Mouse (Mus musculus): Measurements from ENCODE around the gene Serpinc1.
A peak's percentile ranks its signal among the peaks of the same experiment; 100 is the strongest.
"Not testable (repeated sequence)": the region's sequence is repeated elsewhere in the genome, so short reads cannot be mapped to it uniquely, and the experiment has no call there.

Serpinc1 gene

DNA sequence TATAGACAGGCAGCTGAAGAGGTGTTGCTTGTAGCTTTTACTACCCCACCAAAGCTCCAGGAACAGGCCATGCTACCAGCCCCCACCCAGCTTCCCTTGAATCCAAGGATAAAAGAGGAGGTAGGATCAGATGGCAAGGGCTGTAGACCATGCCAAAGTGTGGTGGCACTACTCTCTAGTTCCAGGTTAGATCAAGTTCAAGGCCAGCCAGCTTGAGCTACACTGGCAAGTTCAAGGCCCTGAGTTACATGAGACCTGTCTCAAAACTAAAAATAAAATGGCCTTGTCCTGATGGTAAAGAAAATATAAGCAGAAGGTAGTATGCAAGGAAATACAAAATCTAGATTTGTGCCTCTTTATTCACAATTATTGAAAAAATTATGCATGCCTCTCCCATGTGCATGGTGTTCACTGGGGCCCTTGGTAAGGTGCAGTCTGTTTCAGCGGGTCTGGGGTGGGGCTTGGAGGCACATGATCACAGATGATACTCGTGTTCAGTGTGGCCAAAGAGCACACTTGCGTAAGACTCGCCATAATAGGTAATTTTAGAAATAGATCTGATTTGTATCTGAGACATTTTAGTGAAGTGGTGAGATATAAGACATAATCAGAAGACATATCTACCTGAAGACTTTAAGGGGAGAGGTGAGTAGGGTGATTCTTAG is at the start of gene Serpinc1:
Serpinc1 (plus strand) TSS at position 515 of the 665 bp plus-strand sequence.
- DNase-seq (ENCODE audit: low read depth, low spot score): no peak

DNA sequence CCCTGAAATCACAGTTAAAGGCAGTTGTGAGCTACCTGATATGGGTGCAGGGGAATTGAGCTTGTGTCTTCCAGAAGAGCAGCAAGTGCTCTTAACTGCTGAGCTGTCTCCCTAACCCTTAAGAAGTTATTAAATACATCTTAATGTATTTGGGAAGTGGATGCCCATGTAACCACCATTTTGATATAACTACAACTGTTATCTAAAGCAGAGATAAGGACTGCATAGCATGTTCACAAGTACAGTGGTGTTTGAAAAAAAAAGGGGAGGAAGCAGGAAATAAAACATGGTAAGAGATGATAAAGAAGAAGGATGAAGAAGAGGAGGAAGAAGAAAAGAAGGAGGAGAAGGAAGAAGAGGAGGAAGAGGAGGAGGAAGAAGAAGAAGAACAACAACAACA is 47.1 kb upstream of the Serpinc1 start:
- no peak for DNase-seq (ENCODE audit: low read depth, low spot score)

DNA sequence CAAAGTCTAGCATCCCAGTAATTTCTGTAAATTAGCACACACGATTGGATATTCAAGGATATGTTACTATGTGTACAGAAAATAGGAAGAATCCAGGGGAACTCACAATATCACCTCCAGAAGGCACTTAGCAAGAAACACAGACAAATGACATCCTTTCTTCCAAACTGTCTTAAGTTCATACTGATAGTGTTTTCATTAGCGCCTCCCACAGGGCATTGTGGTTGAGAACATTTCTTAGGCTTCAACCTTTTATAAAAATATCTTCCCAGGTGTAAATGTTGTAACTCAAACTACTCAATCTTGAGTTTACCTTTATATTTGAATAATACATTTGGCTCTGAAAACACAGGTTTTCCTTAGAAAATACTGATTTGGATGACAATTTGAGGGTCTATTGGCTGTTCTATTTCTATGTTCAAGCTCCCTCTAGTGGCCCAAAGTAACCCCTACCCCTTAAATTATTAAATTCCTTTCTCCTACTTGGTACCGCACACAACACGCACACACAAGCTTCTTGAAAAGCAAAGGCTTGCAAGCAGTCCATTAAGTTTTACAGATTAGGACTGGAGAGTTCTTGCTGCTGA is 44.4 kb upstream of the Serpinc1 start:
- DNase-seq (ENCODE audit: low read depth, low spot score): peak; percentile 17

DNA sequence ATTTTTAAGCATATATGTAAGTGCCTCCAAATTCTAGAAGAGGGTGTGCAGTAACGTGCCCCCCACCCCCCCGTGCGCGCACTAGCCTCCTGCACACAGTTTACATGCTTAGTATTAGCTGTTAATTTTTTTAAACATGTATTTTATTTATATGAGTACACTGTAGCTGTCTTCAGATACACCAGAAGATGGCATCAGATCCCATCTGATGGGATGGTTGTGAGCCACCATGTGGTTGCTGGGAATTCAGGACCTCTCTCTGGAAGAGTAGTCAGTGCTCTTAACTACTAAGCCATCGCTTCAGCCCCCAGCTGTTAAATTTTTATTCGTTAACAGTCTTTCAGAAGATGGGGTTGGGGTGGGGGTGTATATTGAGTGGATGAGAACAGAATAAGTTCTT is 42.8 kb upstream of the Serpinc1 start:
- DNase-seq (ENCODE audit: low read depth, low spot score): no peak

DNA sequence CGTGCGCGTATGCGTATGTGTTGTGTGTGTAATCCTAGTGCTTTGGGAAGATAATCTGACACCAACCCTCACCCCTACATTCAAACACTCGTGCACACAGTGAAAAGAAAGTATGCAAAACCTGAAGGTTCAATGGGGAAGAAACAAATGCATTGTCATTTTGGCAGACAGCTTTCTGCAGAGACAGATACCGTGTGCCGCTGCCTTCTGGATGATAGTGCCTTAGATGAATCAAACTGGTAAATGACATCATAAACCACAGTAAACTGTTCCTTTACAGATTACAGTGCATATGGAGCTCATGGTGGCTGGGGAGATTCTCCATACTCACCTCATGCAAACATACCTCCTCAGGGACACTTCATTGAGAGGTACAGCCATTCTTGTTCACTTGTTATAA is 15.2 kb upstream of the Serpinc1 start:
- DNase-seq (ENCODE audit: low read depth, low spot score): no peak

DNA sequence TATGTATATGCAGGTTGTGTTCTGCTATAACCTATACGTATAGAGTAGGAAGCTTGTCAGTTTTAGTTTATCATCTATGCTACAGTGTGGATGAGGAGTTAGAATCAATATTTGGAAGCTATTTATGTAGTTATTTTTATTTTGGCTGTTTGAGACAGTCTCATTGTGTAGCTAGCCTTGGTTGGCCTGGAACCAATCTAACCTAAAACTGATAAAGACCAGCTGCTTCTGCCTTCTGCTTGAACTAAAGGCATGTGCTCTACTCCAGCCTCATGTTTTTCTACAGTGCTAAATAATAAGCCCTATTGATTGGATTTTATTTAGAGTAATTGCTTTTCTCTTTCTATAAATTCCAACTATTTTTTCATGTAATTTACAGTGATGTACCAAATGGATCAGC is 11.1 kb upstream of the Serpinc1 start:
- DNase-seq (ENCODE audit: low read depth, low spot score): no peak

DNA sequence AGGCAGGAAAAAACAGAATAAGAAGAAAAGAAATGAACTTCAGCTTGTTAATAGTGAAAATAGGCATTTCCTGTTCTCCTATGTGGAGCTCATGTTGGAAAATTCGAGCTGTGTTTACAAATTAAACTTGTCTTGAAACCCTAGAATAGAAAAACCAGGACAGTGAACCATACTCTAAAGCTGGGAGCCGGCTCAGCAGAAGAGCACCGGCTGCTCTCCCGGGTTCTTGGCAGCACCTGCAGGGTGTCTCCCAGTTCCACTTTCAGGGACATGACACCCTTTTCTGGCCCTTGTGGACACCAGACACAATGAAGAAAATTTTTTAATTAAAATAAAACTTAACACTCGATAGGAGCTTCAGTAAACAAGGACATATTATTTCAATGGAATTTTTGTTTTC is 9.7 kb upstream of the Serpinc1 start:
- DNase-seq (ENCODE audit: low read depth, low spot score): no peak

DNA sequence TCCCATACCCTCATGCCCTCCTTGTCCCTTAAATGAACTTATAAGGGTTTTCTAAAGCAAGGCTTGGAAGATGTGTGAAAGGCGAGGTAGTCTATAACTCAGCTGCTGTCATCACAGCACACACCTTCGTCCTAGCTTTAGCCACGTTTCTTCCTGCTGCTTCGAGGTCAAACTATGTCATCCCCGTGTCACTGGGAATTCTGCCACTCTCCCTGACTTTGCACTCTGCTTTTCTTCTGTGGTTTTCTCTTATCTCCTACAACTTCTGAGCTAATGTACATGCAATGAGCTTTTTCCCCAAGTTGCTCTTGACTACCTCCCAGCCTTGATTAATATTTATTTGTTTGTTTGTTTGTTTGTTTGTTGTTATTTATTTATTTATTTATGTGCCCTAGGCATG is 1.6 kb downstream of the Serpinc1 start:
- DNase-seq (ENCODE audit: low read depth, low spot score): no peak

DNA sequence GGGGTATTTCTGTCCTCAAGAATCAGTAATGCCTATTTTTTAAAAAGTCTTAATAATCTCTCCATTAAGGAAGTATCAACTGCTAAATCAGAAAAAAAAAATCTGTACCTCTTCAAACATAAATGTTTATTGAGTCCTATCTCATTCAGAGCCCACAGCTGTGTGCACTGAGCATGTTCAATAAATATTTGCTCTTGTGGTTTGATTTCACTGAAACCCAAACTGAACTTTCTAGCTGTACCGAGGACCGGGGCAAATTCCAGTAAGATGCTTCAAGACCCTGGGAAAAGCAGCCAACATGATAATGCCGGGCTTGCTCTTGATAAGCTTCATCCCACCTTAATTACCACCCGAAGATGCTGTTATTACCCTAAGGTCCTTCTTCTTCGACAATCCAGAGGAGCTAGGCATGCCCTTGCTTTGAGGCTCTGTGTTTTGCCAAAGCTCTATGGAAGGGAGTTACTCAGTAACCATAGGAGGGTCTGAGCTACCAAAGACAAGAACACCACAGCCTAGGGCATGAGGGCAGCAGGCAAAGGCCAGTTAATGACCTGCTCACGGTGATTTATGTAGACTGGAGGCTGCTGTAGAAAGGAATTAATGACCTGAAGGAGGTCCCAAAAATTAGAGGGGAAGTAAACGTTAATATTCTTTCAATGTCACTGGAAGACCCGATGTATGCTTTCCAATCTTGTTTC is 2.3 kb downstream of the Serpinc1 start:
- DNase-seq (ENCODE audit: low read depth, low spot score): no peak

DNA sequence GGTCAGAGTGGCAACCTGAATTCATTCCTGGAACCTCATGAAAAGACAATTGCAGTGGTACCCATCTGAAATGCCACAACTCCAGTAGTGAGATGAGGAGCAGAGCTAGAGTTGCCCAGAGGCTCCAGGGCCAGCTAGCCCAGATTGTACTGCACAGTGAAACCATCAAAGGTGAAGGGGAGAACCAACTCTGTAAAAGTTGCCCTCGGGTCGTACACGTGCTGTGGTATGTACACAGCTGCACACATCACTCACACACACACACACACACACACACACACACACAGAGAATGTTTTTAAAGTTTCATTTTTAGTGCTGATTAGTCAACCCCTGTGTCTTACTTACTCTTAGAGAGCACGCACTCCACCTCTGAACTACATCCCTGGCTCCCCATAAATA is 3.0 kb downstream of the Serpinc1 start:
- no peak for DNase-seq (ENCODE audit: low read depth, low spot score)

DNA sequence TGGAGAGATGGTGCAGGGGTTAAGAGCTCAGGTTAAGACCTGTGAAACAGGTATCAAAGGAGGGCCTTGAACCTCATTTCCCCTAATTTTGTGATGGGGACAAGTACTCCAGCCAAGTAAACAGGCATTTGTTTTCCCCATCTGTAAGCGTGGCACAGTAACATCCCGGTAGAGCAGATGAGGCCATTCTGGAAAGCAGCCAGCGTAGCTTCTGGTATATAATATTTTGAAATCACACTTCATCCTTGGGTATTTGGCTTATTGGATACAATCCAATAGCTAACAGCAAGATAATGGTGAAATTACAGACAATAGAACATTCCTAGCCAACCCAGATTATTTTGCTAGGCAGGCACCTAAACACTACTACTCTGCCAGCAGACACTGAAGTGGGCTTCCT is 4.5 kb downstream of the Serpinc1 start:
- DNase-seq (ENCODE audit: low read depth, low spot score): no peak

DNA sequence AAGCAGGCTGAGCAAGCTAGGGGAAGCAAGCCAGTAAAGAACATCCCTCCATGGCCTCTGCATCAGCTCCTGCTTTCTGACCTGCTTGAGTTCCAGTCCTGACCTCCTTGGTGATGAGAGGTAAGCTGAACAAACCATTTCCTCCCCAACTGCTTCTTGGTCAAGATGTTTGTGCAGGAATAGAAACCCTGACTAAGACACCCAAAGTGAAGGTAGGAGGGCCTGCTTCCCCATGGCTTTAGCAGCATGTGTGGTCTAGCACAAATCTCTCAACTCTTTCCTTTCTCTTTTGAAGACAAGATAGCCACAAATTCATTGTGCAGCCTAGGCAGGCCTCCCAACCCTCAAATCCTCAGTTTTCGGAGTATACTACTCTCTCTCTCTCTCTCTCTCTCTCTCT is 6.3 kb downstream of the Serpinc1 start:
- DNase-seq (ENCODE audit: low read depth, low spot score): not testable (repeated sequence)

DNA sequence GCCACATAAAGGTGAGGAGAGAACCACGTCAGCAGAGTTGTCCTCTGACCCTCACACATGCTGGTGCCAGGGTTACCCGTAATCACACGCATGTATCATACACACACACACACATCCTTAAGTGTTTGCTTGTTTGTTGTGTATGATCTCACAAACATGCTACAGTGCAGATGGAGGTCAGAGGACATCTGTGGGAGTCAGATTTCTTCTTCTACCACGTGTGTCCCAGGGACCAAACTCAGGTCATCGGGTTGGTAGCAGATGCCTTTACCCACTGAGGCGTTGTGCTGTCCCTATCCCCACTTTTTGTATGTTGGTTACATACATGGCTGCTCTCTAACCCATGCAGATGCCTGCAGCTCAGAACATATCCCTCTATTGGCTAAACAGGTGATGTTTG is 7.1 kb downstream of the Serpinc1 start:
- DNase-seq (ENCODE audit: low read depth, low spot score): no peak

DNA sequence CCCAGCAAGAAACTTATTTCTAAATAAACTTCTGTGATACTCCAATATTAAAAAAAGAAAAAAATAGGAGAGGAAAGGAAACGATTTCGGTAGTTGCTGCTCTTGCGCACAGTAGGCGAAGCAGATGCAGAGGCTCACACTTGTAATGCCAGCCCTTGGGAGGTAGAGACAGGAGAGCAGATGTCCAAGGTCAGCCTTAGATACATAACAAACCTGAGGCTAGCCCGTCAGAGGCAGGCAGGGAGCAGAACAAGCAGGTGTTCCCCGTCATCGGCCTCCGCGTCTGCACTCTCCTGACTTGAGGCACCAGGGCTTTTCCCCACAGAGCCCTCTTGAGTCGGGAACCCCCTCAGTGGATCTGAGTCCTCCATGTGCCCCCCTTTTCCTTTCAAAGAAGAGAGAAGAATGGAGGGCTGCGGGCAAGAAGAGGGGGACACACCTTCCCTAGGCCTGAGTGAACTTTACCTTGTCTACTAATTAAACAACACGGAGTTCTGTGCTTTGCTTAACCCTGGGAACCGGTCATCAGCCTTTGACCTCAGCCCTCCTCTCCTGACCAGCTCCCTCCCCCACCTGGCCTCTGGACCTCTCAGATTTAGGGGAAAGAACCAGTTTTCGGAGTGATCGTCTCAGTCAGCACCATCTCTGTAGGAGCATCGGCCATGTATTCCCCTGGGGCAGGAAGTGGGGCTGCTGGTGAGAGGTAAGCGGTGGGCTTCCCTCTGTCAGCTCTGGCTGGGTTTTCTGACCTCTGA is 8.7 kb downstream of the Serpinc1 start:
- no peak for DNase-seq (ENCODE audit: low read depth, low spot score)

DNA sequence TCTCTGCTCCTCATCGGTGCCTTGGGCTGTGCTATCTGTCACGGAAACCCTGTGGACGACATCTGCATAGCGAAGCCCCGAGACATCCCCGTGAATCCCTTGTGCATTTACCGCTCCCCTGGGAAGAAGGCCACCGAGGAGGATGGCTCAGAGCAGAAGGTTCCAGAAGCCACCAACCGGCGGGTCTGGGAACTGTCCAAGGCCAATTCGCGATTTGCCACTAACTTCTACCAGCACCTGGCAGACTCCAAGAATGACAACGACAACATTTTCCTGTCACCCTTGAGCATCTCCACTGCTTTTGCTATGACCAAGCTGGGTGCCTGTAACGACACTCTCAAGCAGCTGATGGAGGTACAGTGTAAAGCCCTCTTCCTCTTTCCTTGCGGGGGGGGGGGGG is 11.0 kb downstream of the Serpinc1 start:
- no peak for DNase-seq (ENCODE audit: low read depth, low spot score)

DNA sequence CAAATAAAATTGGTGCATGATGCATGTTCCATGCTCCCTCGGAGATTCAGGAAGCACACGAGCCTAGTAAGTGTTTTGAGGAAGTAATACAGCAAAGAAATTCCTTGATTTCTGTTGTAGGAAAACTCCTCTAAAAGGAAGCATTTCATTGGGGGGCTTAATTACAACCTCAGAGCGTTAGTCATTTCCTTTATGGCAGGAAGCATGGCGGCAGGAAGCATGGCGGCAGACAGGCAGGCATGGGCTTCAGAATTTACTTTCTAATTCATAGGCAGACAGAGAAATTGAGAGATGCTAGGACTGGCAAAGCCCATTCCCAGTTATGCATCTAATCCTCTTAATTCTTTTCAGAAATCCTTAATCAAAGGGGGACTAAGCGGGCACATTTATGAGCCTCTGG is 15.5 kb downstream of the Serpinc1 start:
- DNase-seq (ENCODE audit: low read depth, low spot score): no peak

DNA sequence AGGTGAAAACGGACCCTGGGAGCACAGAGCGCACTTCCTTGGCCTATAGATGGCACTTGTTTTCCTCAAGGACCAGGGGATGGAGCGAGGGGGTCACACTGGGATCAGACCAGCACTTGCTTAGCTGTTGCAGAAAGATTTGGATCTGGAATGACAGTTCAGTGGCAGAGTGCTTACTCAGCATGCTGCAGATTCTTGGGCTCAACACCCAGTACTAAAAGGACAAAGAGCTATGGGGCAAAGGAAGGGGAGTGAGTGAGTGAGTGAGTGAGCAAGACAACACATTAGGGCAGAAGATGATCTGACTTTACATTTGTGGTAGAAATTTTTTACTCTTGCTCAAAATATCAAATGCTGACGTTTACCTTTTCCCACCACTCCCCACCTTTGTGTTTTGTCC is 26.6 kb downstream of the Serpinc1 start:
- DNase-seq (ENCODE audit: low read depth, low spot score): no peak

DNA sequence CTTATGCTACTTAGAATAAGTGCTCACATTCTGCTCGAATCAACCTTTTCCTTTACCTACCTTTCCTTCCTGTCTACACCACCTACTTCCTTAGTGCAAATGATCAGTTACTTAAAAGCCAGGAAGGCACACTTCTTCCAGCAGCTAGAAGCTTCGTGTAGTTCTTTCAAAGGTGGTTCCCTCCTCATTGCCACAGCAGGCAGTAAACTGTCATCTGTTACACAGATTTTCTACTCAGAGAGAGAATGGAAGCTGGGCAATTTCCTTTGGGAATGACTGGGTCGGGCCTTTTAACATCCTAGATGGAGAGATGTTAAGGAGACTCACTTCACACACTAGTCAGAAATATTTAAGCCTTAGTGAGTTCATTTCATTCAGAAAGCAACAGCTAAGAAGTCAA is 27.1 kb downstream of the Serpinc1 start:
- DNase-seq (ENCODE audit: low read depth, low spot score): no peak

DNA sequence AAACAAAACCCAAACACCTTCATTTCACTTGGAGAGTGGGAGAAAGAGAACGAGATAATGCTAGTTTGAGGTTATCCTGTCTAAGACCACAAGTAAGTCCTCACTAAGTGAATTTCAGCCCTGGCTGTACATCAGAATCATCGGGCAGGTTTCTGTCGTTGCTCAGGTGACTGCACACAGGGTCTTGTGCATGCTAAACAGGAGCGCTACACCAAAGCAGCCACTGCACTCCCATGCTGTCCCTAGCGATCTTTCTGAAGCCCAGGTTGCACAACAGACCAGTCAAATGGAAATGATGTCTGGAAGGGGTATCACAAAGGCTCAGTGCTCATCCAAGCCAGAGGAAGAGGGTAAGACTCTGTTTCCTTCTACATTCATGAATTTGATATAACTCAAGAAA is 28.1 kb downstream of the Serpinc1 start:
- no peak for DNase-seq (ENCODE audit: low read depth, low spot score)

DNA sequence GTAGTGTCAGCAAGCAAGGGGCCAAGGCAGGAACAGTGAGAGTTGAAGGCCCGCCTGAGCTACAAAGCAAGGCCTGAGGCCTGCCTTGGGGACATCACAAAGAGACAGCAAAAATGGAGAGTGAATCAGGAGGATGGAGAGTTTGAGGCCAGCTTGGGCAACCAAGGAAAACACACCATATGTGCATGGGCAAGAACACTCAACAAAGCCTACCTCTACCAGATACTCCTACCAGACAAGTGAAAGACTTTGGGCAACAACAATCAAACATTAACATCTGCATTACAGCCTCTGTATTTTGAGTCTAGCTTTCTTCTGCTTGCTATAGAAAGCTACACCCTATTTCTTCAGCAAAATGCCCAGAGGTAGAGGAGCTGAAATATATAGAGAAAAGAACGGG is 29.7 kb downstream of the Serpinc1 start:
- no peak for DNase-seq (ENCODE audit: low read depth, low spot score)

DNA sequence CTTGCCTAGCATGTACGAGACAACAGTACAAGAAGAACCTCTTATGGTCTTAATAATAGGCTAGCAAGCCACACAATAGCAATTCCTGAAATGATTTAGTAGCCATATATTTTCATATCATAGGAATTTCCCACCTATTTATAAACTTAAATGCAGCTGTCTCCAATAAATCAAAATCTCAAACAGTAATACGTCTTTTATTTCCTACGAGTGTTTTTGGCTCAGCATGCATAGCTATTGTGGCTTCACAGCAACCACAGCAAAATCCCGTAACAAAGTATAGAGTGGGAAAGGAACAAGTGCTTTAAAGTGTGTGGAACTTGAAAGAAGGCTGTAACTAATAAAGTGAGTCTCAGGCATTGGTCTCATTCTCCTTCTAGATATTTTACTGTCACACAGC is 32.1 kb downstream of the Serpinc1 start:
- DNase-seq (ENCODE audit: low read depth, low spot score): no peak

DNA sequence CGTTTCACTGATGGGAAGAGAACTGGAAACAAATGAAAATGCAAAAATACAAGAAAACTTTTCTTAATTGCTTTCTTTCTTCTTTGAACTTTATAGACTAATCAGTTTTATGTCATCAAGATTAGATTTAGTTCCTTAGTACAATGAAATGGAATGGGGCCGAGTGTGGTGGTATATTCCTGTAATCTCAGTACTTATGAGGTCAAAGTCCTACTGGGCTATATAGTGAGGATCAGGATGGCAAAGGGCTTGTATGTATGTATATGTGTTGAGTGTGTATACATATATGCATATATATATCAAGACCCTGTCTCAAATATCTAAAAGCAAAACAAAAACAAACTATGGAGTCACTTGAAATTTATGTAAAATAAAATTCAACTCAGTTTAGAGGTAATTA is 38.0 kb downstream of the Serpinc1 start:
- no peak for DNase-seq (ENCODE audit: low read depth, low spot score)

DNA sequence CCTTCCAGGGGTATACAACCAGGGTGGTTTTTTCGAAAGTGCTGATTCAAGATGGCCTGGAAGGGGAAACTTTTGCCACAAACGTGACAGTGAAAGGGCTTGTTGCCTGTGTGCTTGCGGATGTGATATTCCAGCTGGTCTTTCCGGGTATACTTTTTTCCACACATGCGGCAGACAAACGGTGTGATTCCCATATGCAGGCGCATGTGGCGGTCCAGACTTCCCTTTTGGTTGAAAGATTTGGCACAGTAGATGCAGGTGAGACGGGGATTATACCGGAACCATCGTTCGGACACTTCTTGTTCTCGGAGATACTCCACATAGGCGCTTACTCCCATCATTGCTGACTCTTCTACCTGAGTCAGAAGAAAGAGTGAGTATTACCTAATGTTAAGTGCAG is 41.7 kb downstream of the Serpinc1 start:
- DNase-seq (ENCODE audit: low read depth, low spot score): no peak
